Comparison of ENCODE assay signal across 14 mouse cellular contexts in genomic region chr7:112498591-112499301, GRCm38 (mm10).
DNase-seq lines count a peak whose midpoint lies in the region; ATAC-seq and TF ChIP-seq lines count a peak whose summit lies in the region.
"Had no signal": no experiment of that assay in that cellular context is flagged by ENCODE, and none has a peak within 500 bp of the region (broad histone marks: within the 10 kb centered on the region; RNA-seq: fewer than 3 reads in every experiment).

No protein-coding gene starts in this region.

- H3K36me3 ChIP-seq in heart, embryonic 11.5 days (ENCODE audit: control insufficient read depth, insufficient read depth, low read length), result no peaks in the 10 kb centered on the region
- H3K36me3 ChIP-seq in liver, postnatal 0 days (replicated peaks; ENCODE audit: insufficient read depth, low read length), result no peaks in the 10 kb centered on the region
- no peaks in the 10 kb centered on the region for H3K36me3 ChIP-seq in liver, embryonic 12.5 days
- H3K36me3 ChIP-seq in limb, embryonic 14.5 days (ENCODE audit: control insufficient read depth, insufficient read depth, low read length), result no peaks in the 10 kb centered on the region
- H3K36me3 ChIP-seq: hindbrain, embryonic 13.5 days had no signal

- no peak for ATAC-seq in heart, embryonic 11.5 days (replicated peaks; ENCODE audit: insufficient number of reproducible peaks, low FRiP score, low TSS enrichment)
- ATAC-seq in liver, postnatal 0 days, result peak; percentile 50; the same call in 1 of the 2 replicates
- no peak for ATAC-seq in liver, embryonic 12.5 days
- no peak for ATAC-seq in limb, embryonic 14.5 days (ENCODE audit: low FRiP score, low read depth)
- ATAC-seq: forebrain, embryonic 13.5 days had no signal

- H3K27me3 ChIP-seq in heart, embryonic 11.5 days (ENCODE audit: control insufficient read depth, insufficient read depth, low read length), result no peaks in the 10 kb centered on the region
- no peaks in the 10 kb centered on the region for H3K27me3 ChIP-seq in liver, postnatal 0 days (ENCODE audit: insufficient read depth, low read length)
- H3K27me3 ChIP-seq in liver, embryonic 12.5 days (replicated peaks), result no peaks in the 10 kb centered on the region
- H3K27me3 ChIP-seq in limb, embryonic 14.5 days (ENCODE audit: control insufficient read depth, insufficient read depth, low read length), result no peaks in the 10 kb centered on the region
- H3K27me3 ChIP-seq: forebrain, embryonic 13.5 days; hindbrain, embryonic 13.5 days had no signal

- TF ChIP-seq POLR2A in limb, embryonic 14.5 days (IDR thresholded peaks at IDR 0.05; ENCODE audit: borderline replicate concordance, extremely low read depth, insufficient read depth, insufficient read length), result no peak

- 0 out of 2 replicates have a peak overlapping the region, but pooled peaks have one; percentile 19 for H3K27ac ChIP-seq in heart, embryonic 11.5 days (ENCODE audit: low read depth, low read length)
- no peak overlapping the region for H3K27ac ChIP-seq in liver, postnatal 0 days (ENCODE audit: low read depth)
- H3K27ac ChIP-seq in liver, embryonic 12.5 days, result no peak overlapping the region
- H3K27ac ChIP-seq in limb, embryonic 14.5 days (replicated peaks; ENCODE audit: low read depth, low read length), result no peak overlapping the region
- H3K27ac ChIP-seq: forebrain, embryonic 13.5 days; hindbrain, embryonic 13.5 days had no signal

- no peak for TF ChIP-seq CTCF in liver, postnatal 0 days (IDR thresholded peaks at IDR 0.05; ENCODE audit: low read depth)

- no peak for DNase-seq in heart, adult 9 months (ENCODE audit: low spot score in 2 of 2)
- no peak for DNase-seq in liver, postnatal 0 days
- peak; percentile 51 for DNase-seq in adipocyte (ENCODE audit: low spot score)
- DNase-seq in limb, embryonic 14.5 days (ENCODE audit: low spot score), result no peak
- DNase-seq in adrenal gland, adult 2 months, result no peak
- no peak for DNase-seq in layer of hippocampus, adult 9-11 months
- DNase-seq: adrenal gland, adult 8-10 months; B cell, adult 2 months; gastrocnemius, postnatal 14 days; right cerebral cortex, postnatal 14 days had no signal

- no peak overlapping the region for H3K9ac ChIP-seq in heart, embryonic 11.5 days (ENCODE audit: low read depth, low read length)
- no peak overlapping the region for H3K9ac ChIP-seq in liver, postnatal 0 days (replicated peaks)
- no peak overlapping the region for H3K9ac ChIP-seq in liver, embryonic 12.5 days
- no peak overlapping the region for H3K9ac ChIP-seq in limb, embryonic 14.5 days (ENCODE audit: low read depth, low read length, severe bottlenecking)
- H3K9ac ChIP-seq: forebrain, embryonic 13.5 days; hindbrain, embryonic 13.5 days had no signal

- H3K4me3 ChIP-seq in heart, embryonic 11.5 days (ENCODE audit: low read depth, low read length), result no peak overlapping the region
- no peak overlapping the region for H3K4me3 ChIP-seq in liver, postnatal 0 days (ENCODE audit: low read depth, low read length)
- H3K4me3 ChIP-seq in liver, embryonic 12.5 days, result no peak overlapping the region
- no peak overlapping the region for H3K4me3 ChIP-seq in limb, embryonic 14.5 days (replicated peaks; ENCODE audit: low read length)
- H3K4me3 ChIP-seq: forebrain, embryonic 13.5 days; hindbrain, embryonic 13.5 days had no signal

- TF ChIP-seq EP300 in liver, postnatal 0 days (IDR thresholded peaks at IDR 0.05; ENCODE audit: low read depth), result no peak

- WGBS in heart, embryonic 11.5 days (ENCODE audit: insufficient replicate concordance), result 50% methylated on average over 9 of the region's 9 CpGs
- WGBS in liver, postnatal 0 days (ENCODE audit: insufficient replicate concordance), result 56% methylated on average over 9 of the region's 9 CpGs
- WGBS in liver, embryonic 12.5 days (ENCODE audit: insufficient replicate concordance), result 53% methylated on average over 9 of the region's 9 CpGs
- WGBS in limb, embryonic 14.5 days, result 41% methylated on average over 9 of the region's 9 CpGs

- no peaks in the 10 kb centered on the region for H3K9me3 ChIP-seq in heart, embryonic 11.5 days (replicated peaks; ENCODE audit: control insufficient read depth, low read length)
- H3K9me3 ChIP-seq in liver, postnatal 0 days (ENCODE audit: low read length), result no peaks in the 10 kb centered on the region
- no peaks in the 10 kb centered on the region for H3K9me3 ChIP-seq in liver, embryonic 12.5 days (replicated peaks)
- H3K9me3 ChIP-seq in limb, embryonic 14.5 days (ENCODE audit: control insufficient read depth, low read length), result no peaks in the 10 kb centered on the region
- H3K9me3 ChIP-seq: forebrain, embryonic 13.5 days; hindbrain, embryonic 13.5 days had no signal

- peaks cover 63% of the 10 kb centered on the region for H3K4me1 ChIP-seq in heart, embryonic 11.5 days (ENCODE audit: control insufficient read depth, insufficient read depth, low read length)
- peaks cover 18% of the 10 kb centered on the region for H3K4me1 ChIP-seq in liver, postnatal 0 days (ENCODE audit: insufficient read depth)
- H3K4me1 ChIP-seq in liver, embryonic 12.5 days, result peaks cover 17% of the 10 kb centered on the region
- H3K4me1 ChIP-seq in limb, embryonic 14.5 days (ENCODE audit: control insufficient read depth, insufficient read depth, low read length), result peaks cover 62% of the 10 kb centered on the region

- no peak overlapping the region for H3K4me2 ChIP-seq in heart, embryonic 11.5 days
- H3K4me2 ChIP-seq in liver, postnatal 0 days (ENCODE audit: low read depth, low read length), result no peak overlapping the region
- no peak overlapping the region for H3K4me2 ChIP-seq in liver, embryonic 12.5 days
- H3K4me2 ChIP-seq in limb, embryonic 14.5 days (replicated peaks; ENCODE audit: low read depth, low read length, severe bottlenecking), result 0 out of 2 replicates have a peak overlapping the region, but pooled peaks have one; percentile 9
- H3K4me2 ChIP-seq: forebrain, embryonic 13.5 days; hindbrain, embryonic 13.5 days had no signal
